Mouse (Mus musculus) frontal cortex, postnatal 10 days (tissue): ENCODE data around the gene Ephb1.

Experiments
- DNase-seq, 2 experiments: peaks; one replicate each; pipeline ENCODE4 v3.0.0; 2022; ENCODE audit warnings: low spot score in 2 of 2, mixed read lengths in 1 of 2

Gene Ephb1

DNA sequence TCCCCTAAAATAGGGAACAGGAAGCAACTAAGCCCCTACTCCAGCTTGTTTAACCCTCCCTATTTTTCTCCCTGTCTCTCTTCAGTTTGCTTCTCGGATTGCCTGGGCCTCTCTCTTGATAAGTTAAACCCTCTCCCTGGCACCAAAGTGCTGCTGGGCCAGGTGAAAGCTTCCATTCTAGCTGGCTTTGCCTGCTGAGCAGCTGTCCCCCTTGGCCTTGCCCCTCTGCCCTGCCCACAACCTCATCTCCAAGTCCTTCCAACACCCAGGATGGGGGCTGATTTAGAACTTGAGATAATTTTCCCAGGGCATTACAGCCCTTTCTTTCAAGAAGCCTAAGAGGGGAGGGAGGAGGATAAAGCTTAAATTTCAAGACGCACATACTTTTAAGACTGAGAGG, 174.0 kb downstream of the Ephb1 start:
- DNase-seq = no peak

DNA sequence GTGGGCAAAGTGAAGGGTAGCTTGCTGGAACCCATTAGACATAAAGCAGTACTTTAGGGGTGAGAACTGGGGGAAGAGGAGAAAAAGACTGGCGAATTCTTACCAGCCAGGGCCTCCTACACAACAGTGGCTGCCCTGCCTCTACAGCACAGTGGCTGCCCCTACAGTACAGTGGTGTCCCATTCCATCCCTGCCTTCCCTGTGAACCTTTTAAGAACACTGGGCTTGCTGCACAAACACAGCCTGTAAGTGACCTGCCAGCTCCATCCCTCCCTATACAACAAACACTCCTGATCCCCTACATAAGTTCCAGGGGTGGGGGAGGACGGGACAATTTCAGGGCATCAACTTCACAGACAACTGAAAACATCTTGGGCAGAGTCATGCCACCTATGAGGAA, 174.4 kb downstream of the Ephb1 start:
- no peak for DNase-seq

DNA sequence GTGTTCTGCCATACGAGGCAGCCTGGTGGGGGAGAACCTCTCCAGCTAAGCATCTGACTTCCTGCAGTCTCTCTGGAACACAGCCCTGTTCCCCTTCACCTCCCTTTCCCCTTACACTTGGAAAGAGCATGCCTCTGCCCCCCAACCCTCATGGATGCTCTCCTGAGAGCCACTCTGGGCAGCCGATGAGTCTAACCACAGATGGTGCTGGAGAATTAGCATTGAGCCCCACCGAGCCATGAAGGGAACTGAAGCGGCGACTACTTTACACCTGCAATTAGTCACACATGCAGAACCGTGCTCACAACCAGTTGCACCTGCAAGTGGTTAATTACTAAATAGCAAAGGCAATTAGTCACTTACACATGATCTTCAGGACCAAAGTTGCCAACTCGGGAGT, 184.8 kb downstream of the Ephb1 start:
- no peak for DNase-seq

DNA sequence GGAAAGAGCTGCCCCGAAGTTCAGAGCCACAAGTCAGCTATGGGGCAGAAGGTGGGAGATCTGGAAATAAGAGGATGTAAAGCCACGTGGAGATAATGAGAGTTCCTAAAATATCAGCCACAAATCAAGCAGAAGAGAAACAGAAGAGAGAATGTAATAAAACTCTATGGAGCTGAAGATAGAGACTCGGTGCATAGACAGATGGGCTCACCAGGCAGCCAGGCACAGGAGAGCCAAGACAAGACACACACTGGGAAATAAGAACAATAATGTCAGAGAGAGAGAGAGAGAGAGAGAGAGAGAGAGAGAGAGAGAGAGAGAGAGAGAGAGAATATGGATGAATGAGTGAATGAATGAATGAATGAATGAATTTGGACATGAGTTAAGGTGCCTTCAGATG, 198.6 kb downstream of the Ephb1 start:
- DNase-seq = no peak

DNA sequence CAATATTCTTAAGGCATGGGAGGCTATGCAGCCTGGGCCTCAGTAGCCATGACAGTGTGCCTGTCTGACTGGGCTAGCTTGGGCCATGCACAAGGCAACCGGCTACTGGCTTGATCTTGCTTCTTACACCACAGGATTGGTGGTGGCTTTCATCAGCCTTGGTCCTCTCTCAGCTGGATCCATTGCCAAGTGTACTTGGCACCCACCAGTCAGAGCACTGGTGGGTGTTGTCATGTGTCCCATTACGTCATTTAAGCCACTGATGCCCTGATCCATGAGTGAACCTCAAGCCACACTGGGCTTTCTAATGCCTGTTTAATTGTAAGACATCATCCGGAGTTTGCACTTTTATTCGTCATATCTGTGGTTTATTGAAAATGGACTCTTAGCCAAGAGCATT, 215.3 kb downstream of the Ephb1 start:
- no peak for DNase-seq

DNA sequence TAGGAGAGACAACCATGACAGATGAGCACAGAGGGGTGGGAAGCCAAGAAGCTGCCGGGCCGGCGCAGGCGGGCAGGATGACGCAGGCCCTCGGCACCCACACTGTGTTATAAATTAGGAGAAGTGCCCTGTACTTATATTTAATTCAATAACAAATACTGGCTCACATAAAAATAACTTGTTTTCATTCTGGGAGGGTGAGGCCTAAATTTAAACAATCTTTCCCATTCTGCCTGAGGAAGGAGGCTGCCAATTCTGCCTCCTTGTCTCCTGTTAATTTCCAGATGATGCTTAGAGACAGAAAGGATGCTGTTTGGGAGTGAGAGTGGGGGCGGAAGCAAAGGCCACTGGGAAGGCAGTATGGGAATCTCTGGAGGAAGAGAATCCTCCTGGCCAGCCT, 215.8 kb downstream of the Ephb1 start:
- peak; percentile 25 to 32 for DNase-seq

DNA sequence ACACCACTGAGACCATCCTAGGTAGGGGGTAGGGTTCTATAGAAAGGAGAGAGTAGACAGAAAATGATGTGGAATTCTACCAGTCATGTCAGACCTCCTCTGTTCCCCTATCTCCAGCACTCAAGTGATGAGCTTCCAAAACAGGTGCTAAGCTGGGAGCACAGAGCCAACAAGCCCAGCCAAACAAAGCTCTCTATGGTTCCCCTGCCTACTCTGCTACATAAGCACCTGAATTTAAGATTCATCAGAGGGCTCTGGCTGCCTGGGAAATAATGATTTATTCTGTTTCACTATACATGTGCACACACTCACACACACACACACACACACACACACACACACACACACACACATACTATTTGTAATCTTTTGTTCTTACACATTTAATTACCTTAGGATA, 216.3 kb downstream of the Ephb1 start:
- DNase-seq = no peak

DNA sequence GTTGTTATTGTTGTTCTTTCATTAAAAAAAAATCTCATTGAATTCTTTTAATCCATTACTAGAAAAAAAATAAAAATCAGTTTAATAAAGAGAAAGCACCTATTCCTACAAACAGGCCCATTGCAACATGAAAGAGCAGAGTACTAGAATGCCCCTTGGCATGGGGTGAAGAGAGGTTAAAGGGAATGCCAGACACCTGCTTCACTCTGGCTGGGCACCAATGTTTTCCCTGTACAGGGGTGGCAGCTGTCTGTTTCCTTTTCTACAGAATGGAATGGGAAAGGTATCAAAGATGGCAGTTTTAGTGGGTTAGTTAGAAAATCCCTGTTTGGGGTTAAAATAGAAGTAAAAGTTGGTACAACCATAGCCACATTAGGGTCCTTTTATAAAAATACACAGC, 224.0 kb downstream of the Ephb1 start:
- DNase-seq = no peak

DNA sequence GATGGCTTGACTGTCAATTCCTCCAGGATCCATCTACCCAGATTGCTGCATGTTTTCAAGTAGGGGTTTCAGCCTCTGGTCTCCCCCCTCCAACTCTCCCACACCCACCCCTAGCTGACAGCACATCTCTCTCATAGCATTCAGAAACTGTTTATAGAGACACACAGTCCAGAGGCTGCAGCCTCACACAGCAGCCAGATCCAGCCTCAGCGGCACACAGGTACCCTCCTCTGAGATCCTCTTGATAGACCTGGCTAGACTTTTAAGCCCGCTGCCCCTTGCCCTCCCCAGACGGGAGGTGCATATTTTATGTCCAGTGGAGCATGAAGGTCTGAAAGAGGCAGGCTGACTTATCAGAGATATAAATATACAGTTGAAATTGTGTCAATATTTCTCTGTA, 228.0 kb downstream of the Ephb1 start:
- DNase-seq = no peak

DNA sequence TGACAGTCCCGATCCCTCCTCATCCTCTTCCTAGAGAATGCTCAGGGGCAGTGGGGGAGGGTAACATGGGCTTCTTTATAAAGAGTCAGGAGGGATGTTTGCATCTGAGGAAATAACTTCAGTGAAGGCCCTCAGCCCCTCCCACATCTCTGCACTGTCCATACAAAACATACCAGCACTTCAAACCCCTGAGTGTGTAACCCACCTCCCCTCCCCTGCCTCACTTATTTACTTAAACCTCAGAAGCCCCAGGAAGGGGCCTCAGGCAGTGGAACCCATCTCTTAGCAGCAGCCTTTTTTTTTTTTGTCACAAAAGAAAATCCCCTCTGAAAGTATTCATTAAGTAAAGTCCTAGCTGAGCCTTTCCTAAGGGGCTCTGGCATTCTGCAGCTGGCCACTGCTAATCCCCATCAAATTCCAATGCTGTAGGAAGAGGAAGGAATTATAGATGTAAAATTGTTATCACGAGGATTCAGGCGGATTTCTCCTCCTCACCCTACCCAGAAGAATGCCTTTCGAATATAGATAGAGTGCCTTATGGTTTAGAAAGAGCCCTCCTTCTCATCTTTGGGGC, 231.5 kb downstream of the Ephb1 start:
- no peak for DNase-seq

DNA sequence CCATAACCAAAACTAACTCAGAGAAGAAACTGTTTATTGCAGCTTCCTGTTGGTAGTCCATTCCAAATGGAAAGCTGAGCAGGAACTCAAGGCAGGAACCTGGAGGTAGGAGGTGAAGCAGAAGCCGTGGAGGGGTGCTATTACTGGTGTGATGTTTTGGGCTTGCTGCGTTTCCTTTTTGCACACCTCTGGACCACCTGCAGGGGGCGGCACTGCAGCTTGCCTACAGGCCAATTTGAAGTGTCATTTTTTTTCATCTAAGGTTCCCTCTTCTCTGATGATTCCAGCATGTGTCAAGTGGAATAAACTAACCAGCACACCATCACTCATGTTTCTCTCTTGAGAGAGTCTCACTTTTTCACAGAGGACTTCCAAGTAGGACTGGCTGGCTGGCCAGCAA, 235.1 kb downstream of the Ephb1 start:
- no peak for DNase-seq

DNA sequence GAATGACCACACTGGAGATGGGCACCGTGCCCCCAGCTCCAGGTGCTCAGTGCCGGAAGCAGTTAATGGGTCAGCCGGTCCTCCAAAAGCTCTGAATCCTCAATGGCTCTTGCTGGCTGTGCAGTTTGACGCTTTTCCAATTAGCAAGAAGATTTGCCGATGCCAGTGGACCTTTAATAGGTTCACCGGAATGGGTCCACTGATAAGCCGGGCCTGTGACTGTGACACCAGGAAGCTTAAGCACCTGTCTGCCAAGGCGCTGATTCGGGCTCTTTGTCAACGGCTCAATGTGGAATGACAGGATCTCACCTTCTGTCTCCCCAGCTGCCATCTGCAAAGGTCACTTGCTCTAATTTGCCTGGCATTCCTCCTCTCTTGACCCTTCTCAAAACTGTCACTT, 239.2 kb downstream of the Ephb1 start:
- DNase-seq = no peak

DNA sequence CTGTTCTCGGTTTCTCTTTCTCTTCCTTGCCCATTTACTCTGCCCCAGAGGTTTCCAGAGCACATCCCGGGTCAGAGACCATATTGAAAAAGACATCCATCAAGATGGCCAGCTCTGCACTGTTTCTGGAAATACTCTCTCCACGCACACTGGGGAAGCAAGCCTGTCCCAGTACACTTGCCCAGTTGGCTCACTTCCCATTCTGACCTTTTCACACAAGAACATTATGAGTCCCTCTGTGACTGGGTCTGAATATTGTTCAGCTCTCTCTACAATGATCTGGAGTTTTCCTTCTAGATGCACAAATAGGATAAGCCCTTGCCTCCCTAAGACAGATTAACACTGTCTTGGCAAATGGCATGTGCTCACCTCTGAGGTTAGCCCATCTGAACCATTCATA, 243.0 kb downstream of the Ephb1 start:
- no peak for DNase-seq

DNA sequence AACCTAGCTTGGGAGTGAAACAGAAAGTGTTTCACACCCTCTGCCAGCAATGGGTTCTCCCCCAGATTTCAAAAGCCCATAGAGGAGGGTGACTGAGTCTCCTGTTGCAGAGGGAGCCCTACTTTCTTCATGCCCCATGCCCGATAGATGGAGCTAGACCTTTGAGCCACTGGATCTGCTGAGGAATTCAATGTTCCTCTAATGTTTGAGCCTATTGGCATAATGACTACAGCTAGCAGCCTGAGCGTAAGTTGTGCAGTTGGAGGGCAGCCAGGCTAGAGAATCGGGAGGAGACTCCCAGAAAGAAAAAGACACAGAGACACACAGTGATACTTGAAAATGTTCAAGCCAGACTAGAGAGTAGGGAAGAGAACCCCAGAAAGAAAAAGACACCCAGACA, 246.5 kb downstream of the Ephb1 start:
- peak in 1 of 2 experiments; percentile 22 for DNase-seq

DNA sequence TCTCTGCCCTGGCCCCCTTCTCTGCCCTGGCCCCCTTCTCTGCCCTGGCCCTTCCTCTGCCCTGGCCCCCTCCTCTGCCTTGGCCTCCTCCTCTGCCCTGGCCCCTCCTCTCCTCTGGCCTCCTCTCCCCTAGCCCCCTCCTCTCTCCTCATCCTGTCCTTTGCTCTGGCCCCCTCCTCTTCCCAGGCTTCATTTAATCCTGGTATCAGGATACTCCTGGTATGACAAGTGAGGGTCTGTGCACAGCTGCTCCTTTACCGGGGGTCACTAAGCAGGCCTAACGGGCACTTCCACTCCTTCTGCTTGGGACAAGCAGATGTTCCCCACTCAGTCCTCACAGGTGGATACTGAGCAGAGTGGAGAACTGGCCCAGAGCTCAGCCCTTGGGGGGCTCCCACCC, 247.3 kb downstream of the Ephb1 start:
- DNase-seq = no peak

DNA sequence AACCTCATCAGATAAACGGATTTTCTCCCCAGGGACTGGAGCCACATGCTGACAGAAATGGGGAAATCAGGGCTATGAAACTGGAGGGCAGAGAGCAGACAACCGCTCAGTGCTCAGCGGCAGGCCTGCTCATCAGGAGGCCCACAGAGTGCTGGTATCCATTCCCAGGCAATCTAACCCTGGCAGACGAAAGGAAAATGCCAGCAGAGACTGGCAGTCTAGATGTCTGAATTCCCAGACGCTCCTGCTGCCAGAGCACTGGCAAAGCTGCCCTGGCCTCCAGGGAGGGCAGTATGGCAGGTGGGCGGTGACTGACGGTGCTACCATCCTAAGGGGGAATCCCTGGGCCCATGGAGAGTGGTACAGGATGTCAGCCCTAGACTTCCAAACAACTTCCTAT, 257.7 kb downstream of the Ephb1 start:
- DNase-seq = no peak

DNA sequence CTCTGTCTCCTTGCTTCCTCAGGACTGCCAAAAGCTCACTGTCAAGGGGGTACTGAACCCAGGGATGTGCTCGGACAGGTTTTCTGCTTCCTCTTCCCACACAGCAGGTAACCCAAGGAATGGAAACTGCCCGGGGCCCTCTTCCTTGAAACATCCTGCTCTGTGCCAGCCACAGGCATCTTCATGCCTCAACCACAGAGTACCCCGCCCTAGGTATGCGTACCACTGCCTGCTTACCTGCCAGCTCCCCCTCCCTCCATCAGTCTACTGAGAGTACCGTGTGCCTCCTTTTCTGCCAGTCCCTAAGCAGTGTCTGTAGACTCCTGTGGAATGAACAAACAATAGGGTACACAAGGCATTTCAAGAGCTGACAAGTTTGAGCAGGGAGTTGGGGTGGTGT, 265.9 kb downstream of the Ephb1 start:
- DNase-seq = no peak

DNA sequence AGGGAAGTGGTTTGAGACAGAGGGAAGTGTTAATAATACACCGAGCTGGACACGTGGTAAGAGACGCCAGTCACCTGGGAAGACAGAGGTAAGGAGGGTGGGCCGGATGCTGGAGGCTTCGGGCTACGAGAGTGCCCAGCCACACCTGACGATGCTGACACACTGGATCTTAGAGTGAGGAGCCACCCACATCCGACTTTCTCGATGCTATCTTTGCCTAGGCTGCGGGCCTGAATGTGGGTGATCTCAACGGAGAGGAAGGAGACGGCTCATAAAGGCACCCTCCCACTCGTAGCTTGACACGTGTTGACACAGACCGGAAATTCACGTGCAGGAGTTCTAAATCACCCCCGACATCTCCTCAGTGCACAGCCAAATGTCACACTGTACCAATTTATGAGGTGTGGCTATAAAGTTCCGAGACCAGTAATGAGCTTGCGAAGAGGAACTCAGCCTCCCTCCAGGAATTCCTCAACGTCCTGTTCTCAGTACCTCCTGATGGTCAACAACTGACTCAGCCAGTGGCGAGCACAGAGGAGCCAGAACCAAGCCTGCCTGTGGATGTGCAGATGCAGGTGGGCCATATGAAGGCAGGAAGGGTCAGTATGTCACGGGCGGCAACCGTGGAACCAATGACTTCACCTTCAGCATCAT, 268.3 kb downstream of the Ephb1 start:
- no peak for DNase-seq

DNA sequence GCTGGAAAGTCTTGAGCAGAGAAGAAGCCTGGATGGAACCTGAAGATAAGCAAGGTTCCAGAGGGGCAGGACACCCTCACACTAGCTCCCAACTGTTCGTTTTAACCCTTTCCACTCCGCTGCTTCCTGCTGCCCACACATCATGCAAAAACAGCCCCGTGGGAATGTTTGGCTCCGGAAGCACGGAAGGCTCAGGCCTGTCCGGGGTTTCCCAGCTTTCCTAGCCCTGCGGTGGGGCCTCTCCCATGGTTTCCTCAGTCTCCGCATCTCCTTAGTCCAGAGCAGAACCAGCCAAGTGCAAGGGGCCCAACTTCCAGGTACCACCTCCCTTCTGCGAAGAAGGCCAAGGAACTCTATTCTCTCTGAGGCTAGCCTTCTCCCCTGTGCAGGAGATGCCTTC, 269.0 kb downstream of the Ephb1 start:
- no peak for DNase-seq

DNA sequence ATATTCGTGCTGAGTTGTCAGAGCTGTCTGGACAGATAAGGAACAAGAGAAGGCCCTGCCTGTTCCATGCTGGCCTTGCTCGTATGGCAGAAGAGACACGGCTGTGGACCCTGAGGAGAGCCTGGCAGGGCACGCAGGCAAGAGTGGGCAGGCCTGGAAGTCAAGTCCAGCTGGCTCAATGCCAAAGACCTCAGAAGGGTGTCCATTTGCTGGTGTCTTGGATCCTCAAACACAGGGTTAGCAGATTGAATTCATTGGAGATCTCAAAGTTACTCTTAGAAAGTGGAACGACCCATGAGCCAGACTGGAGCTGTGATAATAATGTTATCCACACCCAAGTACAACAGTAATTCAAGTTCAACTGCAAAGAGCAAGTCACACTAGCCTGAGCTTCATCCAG, 273.6 kb downstream of the Ephb1 start:
- DNase-seq = no peak

DNA sequence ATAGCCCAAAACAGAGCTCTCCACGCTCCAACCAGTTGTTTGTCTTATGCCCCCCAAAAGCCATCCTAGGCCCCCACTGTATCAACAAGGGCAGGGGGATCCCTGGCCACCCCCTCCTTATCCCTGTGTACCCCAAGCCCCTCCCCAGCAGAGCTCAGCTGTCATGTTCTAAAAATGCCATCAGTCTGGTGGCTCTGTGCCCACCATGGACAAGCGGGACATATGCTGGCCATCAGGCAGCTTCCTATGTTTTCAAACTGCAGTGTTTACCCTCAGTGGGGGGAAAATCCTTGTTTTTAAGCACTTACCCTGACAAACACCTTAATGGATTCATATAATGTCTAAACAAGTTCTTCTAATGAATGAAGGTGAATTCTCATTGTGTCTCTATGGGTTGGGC, 275.3 kb downstream of the Ephb1 start:
- no peak for DNase-seq

DNA sequence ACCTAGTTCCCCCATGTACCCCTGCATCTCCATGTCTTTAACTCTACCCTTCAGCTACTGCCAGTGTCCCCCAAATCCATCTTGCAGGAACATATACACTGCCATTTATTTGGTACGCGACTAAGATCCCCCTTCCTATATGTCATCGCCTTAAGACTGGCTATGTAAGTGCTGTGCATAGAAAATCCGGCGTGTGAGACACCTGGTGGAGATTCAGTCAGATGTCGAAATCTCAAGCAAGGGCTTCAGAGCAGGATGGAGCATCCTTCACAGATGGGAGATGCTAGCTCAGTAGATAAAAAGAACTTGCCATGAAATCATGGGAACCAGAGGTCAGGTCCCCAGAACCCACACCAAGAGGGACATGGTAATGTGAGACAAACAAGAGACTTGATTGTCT, 276.3 kb downstream of the Ephb1 start:
- no peak for DNase-seq

DNA sequence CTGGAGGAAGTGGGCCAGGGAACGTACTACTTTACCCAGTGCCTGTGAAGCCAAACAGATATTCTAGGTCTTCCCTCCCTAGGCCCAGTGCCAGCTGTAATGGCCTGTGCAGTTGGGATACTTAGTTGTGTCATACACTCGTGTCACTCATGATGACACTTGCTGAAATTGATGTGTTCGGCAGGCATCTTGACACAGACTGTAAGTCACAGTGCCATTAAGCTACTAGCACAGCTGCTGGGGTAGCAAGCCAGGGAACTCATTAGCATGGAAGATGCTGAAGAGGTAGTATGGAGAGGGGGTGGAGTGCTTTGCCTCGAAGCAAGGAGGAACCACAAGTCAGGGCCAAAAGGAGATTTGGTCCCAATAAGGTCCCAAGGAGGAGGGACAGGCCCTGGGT, 279.0 kb downstream of the Ephb1 start:
- DNase-seq = no peak

DNA sequence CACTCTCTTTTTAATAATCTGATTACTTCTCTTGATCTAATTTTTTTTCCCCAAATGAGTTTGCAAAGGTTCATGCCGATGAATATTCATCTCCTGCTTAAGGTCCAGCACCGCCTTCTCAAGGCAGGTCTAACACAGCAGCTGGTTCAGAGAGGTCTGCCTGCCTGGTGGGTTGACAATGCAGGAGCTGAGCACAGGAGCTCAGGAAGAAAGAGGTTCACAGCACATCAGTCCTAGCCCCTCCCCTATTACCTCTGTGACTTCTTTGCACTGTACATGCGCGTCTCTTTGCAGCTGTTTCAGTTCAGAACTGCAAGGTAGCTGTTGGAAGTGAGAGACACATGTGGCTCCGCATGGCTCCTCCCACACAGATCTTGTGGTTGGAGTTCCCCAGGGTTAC, 281.1 kb downstream of the Ephb1 start:
- no peak for DNase-seq
